Mouse (Mus musculus): ENCODE results near the gene Coro1b. TPM values are rescaled to one million over a fixed set of nuclear protein-coding genes. Genes with fewer than 3 reads are reported as not detected.
"Not testable (repeated sequence)": the region's sequence is repeated elsewhere in the genome, so short reads cannot be mapped to it uniquely, and the experiment has no call there.

Coro1b gene
- polyA plus RNA-seq, 1 experiment from 2014 or later: 134 TPM

DNA sequence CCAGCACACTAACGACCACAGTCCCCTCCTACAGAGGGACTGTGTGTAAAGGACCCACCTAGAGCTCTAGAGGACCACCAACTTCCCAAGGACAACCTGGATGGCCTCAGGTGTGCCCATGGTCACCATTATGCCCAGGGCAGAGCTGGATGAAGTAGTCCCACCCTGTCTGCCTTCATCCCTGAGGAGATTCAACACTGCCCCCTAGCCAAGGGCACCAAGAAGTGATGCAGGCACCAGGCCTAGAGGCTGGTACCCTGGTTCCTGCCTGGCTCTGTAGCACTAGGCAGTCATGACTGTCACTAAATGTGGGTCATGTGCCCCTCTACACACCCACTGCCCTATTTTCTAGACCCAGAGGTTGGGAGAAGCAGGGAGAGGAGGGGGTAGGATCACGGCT is 16.7 kb upstream of the Coro1b start:
- peaks cover 4% of the 10 kb centered on the region for H3K4me1 ChIP-seq (ENCODE audit: control insufficient read depth, insufficient read depth, low read length)
- ATAC-seq: no peak
- no peak overlapping the region for H3K4me2 ChIP-seq (ENCODE audit: low read length)
- H3K4me3 ChIP-seq (ENCODE audit: low read depth, low read length): no peak overlapping the region
- no peaks in the 10 kb centered on the region for H3K9me3 ChIP-seq (replicated peaks; ENCODE audit: control insufficient read depth, low read length)
- 84% methylated on average over 2 of the region's 2 CpGs for WGBS
- H3K9ac ChIP-seq (ENCODE audit: low read length): no peak overlapping the region
- DNase-seq (ENCODE audit: low spot score): no peak
- no peak overlapping the region for H3K27ac ChIP-seq (ENCODE audit: low read depth, low read length)
- H3K27me3 ChIP-seq (replicated peaks; ENCODE audit: control insufficient read depth, insufficient read depth, low read length): no peaks in the 10 kb centered on the region
- H3K36me3 ChIP-seq (ENCODE audit: control insufficient read depth, insufficient read depth, low read length): peaks cover 49% of the 10 kb centered on the region

- H3K27ac ChIP-seq (ENCODE audit: low read depth, low read length): no peak overlapping the region
- no peak for DNase-seq (ENCODE audit: low spot score)
- H3K4me2 ChIP-seq (ENCODE audit: low read length): no peak overlapping the region
These were observed 14.1 kb upstream of the Coro1b start for GRCm38 (mm10) chr19:4134354-4134753.

DNA sequence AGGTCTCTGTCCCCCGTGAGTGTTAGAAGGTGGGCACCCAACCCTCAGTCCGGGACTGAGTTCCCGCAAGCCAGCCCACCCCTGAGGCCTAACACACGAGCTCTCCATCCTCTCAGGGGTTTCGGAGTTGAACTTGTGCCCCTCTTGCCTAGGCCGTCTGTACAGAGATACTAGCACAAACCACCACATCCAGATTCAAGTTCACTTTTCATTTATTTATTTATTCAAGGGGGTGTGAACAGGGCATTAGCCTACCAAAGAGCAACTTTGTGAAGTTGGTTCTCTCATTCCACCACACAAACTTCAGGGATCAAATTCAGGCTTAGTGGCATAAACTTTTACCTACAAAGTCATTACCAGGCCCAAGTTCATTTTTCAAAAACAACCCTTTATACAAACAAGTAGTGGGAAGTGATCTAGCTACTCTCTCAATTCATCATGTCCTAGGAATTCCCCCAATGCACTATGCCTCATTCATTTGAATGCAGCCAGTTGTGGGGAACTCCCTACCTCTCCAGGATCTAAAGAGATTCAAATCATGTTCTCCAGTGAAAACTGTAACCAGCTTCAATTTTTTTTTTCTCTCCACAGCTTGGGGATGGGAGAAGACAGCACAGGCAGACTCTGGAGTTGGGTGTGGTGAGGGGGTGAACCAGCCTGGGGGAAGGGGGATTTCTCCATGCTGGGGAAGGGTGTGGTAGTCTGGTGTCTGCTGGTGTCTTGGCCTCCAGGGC is 13.0 kb upstream of the Coro1b start:
- not testable (repeated sequence) for DNase-seq (ENCODE audit: low spot score); H3K4me2 ChIP-seq (ENCODE audit: low read length); H3K9me3 ChIP-seq (replicated peaks; ENCODE audit: control insufficient read depth, low read length); H3K9ac ChIP-seq (ENCODE audit: low read length); H3K27ac ChIP-seq (ENCODE audit: low read depth, low read length); ATAC-seq; H3K4me3 ChIP-seq (ENCODE audit: low read depth, low read length); H3K4me1 ChIP-seq (ENCODE audit: control insufficient read depth, insufficient read depth, low read length); H3K27me3 ChIP-seq (replicated peaks; ENCODE audit: control insufficient read depth, insufficient read depth, low read length)
- peaks cover 23% of the 10 kb centered on the region for H3K36me3 ChIP-seq (ENCODE audit: control insufficient read depth, insufficient read depth, low read length)
- WGBS: 82% methylated on average over 6 of the region's 6 CpGs

More at GRCm38 (mm10) chr19:4134354-4134753, 14.1 kb upstream of the Coro1b start:
- Histone ChIP-seq H3K27me3 (replicated peaks; ENCODE audit: control insufficient read depth, insufficient read depth, low read length) (no peaks in the 10 kb centered on the region), H3K9me3 (replicated peaks; ENCODE audit: control insufficient read depth, low read length) (no peaks in the 10 kb centered on the region), H3K9ac (ENCODE audit: low read length) (no peak overlapping the region), H3K36me3 (ENCODE audit: control insufficient read depth, insufficient read depth, low read length) (peaks cover 32% of the 10 kb centered on the region), H3K4me1 (ENCODE audit: control insufficient read depth, insufficient read depth, low read length) (no peaks in the 10 kb centered on the region), H3K4me3 (ENCODE audit: low read depth, low read length) (no peak overlapping the region)
- ATAC-seq: no peak
- 87% methylated on average over 4 of the region's 4 CpGs for WGBS

DNA sequence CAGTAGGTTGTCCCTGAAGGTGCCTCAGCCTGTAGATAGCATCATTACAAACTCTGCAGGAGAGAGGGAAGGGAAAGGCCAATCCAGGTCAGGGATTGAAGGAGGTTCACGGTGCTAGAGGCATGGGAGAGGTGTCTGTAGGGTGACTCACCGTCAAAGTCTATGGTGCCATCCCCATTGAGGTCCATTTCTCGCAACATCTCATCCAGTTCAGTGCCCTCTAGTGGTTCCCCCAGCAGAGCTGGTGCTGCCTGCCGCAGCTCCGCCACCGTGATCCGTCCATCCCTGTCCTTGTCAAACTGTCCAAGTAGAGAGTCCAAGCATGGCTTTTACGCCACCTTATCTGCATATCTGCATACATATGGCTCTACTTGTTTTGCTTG is 12.5 kb upstream of the Coro1b start:
- H3K4me2 ChIP-seq (ENCODE audit: low read length); ATAC-seq; DNase-seq (ENCODE audit: low spot score); H3K9ac ChIP-seq (ENCODE audit: low read length); H3K27ac ChIP-seq (ENCODE audit: low read depth, low read length); H3K27me3 ChIP-seq (replicated peaks; ENCODE audit: control insufficient read depth, insufficient read depth, low read length); H3K4me1 ChIP-seq (ENCODE audit: control insufficient read depth, insufficient read depth, low read length); H3K9me3 ChIP-seq (replicated peaks; ENCODE audit: control insufficient read depth, low read length); H3K4me3 ChIP-seq (ENCODE audit: low read depth, low read length): not testable (repeated sequence)
- H3K36me3 ChIP-seq (ENCODE audit: control insufficient read depth, insufficient read depth, low read length): peaks cover 23% of the 10 kb centered on the region
- WGBS: 20% methylated on average over 8 of the region's 8 CpGs

DNA sequence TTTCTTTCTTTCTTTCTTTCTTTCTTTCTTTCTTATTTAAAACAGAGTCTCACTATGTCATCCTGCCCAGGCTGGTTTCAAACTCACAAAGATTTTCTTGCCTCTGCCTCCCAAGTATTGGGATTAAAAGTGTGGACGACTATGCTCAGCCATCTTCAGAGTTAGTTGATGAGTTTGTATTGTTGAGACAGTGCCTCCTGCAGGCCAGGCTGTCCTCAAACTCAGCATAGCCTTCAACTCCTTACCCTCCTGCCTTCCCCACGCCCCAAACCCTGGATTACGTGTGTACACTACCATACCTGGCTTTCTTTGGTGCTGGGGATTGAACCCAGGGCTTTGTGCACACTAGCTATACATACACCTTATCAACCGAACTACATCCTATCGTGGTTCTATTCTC is 12.0 kb upstream of the Coro1b start:
- no peak overlapping the region for H3K4me2 ChIP-seq (ENCODE audit: low read length)
- no peaks in the 10 kb centered on the region for H3K9me3 ChIP-seq (replicated peaks; ENCODE audit: control insufficient read depth, low read length)
- DNase-seq (ENCODE audit: low spot score) (no peak), ATAC-seq (no peak)
- peaks cover 20% of the 10 kb centered on the region for H3K36me3 ChIP-seq (ENCODE audit: control insufficient read depth, insufficient read depth, low read length)
- no peaks in the 10 kb centered on the region for H3K4me1 ChIP-seq (ENCODE audit: control insufficient read depth, insufficient read depth, low read length)
- H3K9ac ChIP-seq (ENCODE audit: low read length): no peak overlapping the region
- H3K27me3 ChIP-seq (replicated peaks; ENCODE audit: control insufficient read depth, insufficient read depth, low read length): no peaks in the 10 kb centered on the region
- H3K4me3 ChIP-seq (ENCODE audit: low read depth, low read length): no peak overlapping the region
- no peak overlapping the region for H3K27ac ChIP-seq (ENCODE audit: low read depth, low read length)
- 79% methylated on average over 5 of the region's 5 CpGs for WGBS

DNA sequence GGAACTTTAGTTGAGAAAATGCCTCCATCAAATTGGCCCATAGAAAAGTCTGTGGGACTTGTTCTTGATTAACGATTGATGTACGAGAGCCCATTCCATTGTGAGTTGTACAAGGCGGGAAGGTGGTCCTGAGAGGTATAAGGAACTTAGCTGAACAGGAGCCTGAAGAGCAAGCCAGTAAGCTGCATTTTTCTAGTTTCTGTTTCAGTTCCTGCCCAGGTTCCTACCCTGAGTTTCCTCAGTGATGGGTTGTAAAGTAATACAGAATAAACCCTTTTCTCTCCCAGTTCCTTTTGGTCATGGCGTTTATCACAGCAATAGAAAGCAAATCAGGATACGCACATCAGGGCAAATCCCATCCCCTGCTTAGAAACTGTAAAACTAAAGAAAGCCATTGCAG is 10.5 kb upstream of the Coro1b start:
- H3K4me2 ChIP-seq (ENCODE audit: low read length): no peak overlapping the region
- 82% methylated on average over 5 of the region's 5 CpGs for WGBS

GRCm38 (mm10) chr19:4139446-4139845 is 9.0 kb upstream of the Coro1b start, which contains the start of gene Gpr152:
Gene Gpr152 (plus strand): TSS chr19:4139787.
- Histone ChIP-seq H3K9ac (ENCODE audit: low read length) (no peak within 1 kb of the TSS; the same call in 1 of the 2 replicates), H3K4me3 (ENCODE audit: low read depth, low read length) (no peak within 1 kb of the TSS), H3K27me3 (replicated peaks; ENCODE audit: control insufficient read depth, insufficient read depth, low read length) (no peaks in the 10 kb centered on the region), H3K36me3 (ENCODE audit: control insufficient read depth, insufficient read depth, low read length) (no peaks in the 10 kb centered on the region), H3K27ac (ENCODE audit: low read depth, low read length) (no peak within 1 kb of the TSS), H3K9me3 (replicated peaks; ENCODE audit: control insufficient read depth, low read length) (no peaks in the 10 kb centered on the region), H3K4me1 (ENCODE audit: control insufficient read depth, insufficient read depth, low read length) (no peaks in the 10 kb centered on the region), H3K4me2 (ENCODE audit: low read length) (no peak within 1 kb of the TSS)
- WGBS: 77% methylated on average over 2 of the region's 2 CpGs
- DNase-seq (ENCODE audit: low spot score): no peak
- no peak for ATAC-seq

More for the DNA sequence above, 10.5 kb upstream of the Coro1b start:
- H3K27ac ChIP-seq (ENCODE audit: low read depth, low read length): no peak overlapping the region
- no peaks in the 10 kb centered on the region for H3K9me3 ChIP-seq (replicated peaks; ENCODE audit: control insufficient read depth, low read length)
- H3K9ac ChIP-seq (ENCODE audit: low read length): no peak overlapping the region
- no peaks in the 10 kb centered on the region for H3K4me1 ChIP-seq (ENCODE audit: control insufficient read depth, insufficient read depth, low read length)
- peaks cover 5% of the 10 kb centered on the region; the same call in 1 of the 2 replicates for H3K36me3 ChIP-seq (ENCODE audit: control insufficient read depth, insufficient read depth, low read length)
- DNase-seq (ENCODE audit: low spot score): no peak
- H3K27me3 ChIP-seq (replicated peaks; ENCODE audit: control insufficient read depth, insufficient read depth, low read length): no peaks in the 10 kb centered on the region
- H3K4me3 ChIP-seq (ENCODE audit: low read depth, low read length): no peak overlapping the region
- ATAC-seq: no peak

GRCm38 (mm10) chr19:4140147-4140546 is 8.3 kb upstream of the Coro1b start:
- Histone ChIP-seq H3K4me3 (ENCODE audit: low read depth, low read length) (no peak overlapping the region), H3K9ac (ENCODE audit: low read length) (no peak overlapping the region; the same call in 1 of the 2 replicates), H3K36me3 (ENCODE audit: control insufficient read depth, insufficient read depth, low read length) (no peaks in the 10 kb centered on the region), H3K27ac (ENCODE audit: low read depth, low read length) (no peak overlapping the region), H3K4me1 (ENCODE audit: control insufficient read depth, insufficient read depth, low read length) (no peaks in the 10 kb centered on the region), H3K27me3 (replicated peaks; ENCODE audit: control insufficient read depth, insufficient read depth, low read length) (no peaks in the 10 kb centered on the region), H3K4me2 (ENCODE audit: low read length) (no peak overlapping the region), H3K9me3 (replicated peaks; ENCODE audit: control insufficient read depth, low read length) (no peaks in the 10 kb centered on the region)
- 88% methylated on average over 6 of the region's 6 CpGs for WGBS
- ATAC-seq (no peak), DNase-seq (ENCODE audit: low spot score) (no peak)

DNA sequence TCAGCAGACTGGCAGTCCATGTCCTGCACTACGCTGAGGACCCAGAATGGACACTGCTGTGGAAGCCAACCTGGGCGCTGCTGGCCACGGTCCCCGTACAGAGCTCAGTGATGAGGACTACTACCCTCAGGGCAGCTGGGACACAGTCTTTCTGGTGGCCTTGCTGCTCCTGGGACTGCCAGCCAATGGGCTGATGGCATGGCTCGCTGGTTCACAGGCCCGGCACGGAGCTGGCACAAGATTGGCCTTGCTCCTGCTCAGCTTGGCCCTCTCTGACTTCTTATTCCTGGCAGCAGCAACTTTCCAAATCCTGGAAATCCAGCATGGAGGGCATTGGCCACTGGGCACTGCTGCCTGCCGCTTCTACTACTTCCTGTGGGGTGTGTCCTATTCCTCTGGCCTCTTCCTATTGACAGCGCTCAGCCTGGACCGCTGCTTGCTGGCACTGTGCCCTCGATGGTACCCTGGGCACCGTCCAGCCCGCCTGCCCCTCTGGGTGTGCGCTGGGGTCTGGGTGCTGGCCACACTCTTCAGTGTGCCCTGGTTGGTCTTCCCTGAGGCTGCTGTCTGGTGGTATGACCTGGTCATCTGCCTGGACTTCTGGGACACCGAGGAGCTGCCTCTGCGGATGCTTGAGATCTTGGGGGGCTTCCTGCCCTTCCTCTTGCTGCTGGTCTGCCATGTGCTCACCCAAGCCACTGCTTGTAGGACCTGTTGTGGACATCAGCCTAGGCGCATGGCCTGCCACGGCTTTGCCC is 5.8 kb upstream of the Coro1b start:
- Histone ChIP-seq H3K4me1 (ENCODE audit: control insufficient read depth, insufficient read depth, low read length) (peaks cover under 1% of the 10 kb centered on the region; the same call in 1 of the 2 replicates), H3K9me3 (replicated peaks; ENCODE audit: control insufficient read depth, low read length) (no peaks in the 10 kb centered on the region), H3K4me2 (ENCODE audit: low read length) (no peak overlapping the region), H3K27me3 (replicated peaks; ENCODE audit: control insufficient read depth, insufficient read depth, low read length) (no peaks in the 10 kb centered on the region), H3K4me3 (ENCODE audit: low read depth, low read length) (no peak overlapping the region), H3K36me3 (ENCODE audit: control insufficient read depth, insufficient read depth, low read length) (no peaks in the 10 kb centered on the region), H3K9ac (ENCODE audit: low read length) (no peak overlapping the region), H3K27ac (ENCODE audit: low read depth, low read length) (no peak overlapping the region)
- DNase-seq (ENCODE audit: low spot score) (no peak), ATAC-seq (no peak)
- WGBS: 89% methylated on average over 18 of the region's 18 CpGs

Measured in forebrain, embryonic 14.5 days (tissue).